Mouse (Mus musculus): ENCODE results near the gene Ceacam16. TPM values are rescaled to one million over a fixed set of nuclear protein-coding genes. Genes with fewer than 3 reads are reported as not detected.

Gene Ceacam16
- total RNA-seq, 2 experiments from 2014 or later = 0.20 TPM; not detected in 1

- DNase-seq (ENCODE audit: low spot score in 2 of 2) = no peak
These were observed 16.5 kb downstream of the Ceacam16 start for GRCm38 (mm10) chr7:19844521-19845171.

GRCm38 (mm10) chr7:19843561-19843960 lies 17.5 kb downstream of the Ceacam16 start:
- DNase-seq (ENCODE audit: low spot score in 2 of 2) = peak; percentile 44 to 50

- no peak for DNase-seq (ENCODE audit: low spot score in 2 of 2)
These were observed 18.1 kb downstream of the Ceacam16 start for GRCm38 (mm10) chr7:19842885-19843504.

- no peak for DNase-seq (ENCODE audit: low spot score in 2 of 2)
These were observed 19.2 kb downstream of the Ceacam16 start for GRCm38 (mm10) chr7:19841686-19842413.

- no peak for DNase-seq (ENCODE audit: low spot score in 2 of 2)
These were observed 20.2 kb downstream of the Ceacam16 start for GRCm38 (mm10) chr7:19840936-19841335.

- DNase-seq (ENCODE audit: low spot score in 2 of 2) = no peak
These were observed 20.7 kb downstream of the Ceacam16 start for GRCm38 (mm10) chr7:19840371-19840770.

GRCm38 (mm10) chr7:19836843-19837242 lies 24.3 kb downstream of the Ceacam16 start:
- DNase-seq (ENCODE audit: low spot score in 2 of 2) = no peak

GRCm38 (mm10) chr7:19834055-19834454 lies 27.0 kb downstream of the Ceacam16 start:
- no peak for DNase-seq (ENCODE audit: low spot score in 2 of 2)

- no peak for DNase-seq (ENCODE audit: low spot score in 2 of 2)
These were observed 29.3 kb downstream of the Ceacam16 start for GRCm38 (mm10) chr7:19831837-19832236.

- peak; percentile 79 to 89 for DNase-seq (ENCODE audit: low spot score in 2 of 2)
These were observed 30.4 kb downstream of the Ceacam16 start for GRCm38 (mm10) chr7:19830682-19831156.

- no peak for DNase-seq (ENCODE audit: low spot score in 2 of 2)
These were observed 31.4 kb downstream of the Ceacam16 start for GRCm38 (mm10) chr7:19829694-19830093.

- no peak for DNase-seq (ENCODE audit: low spot score in 2 of 2)
These were observed 34.3 kb downstream of the Ceacam16 start for GRCm38 (mm10) chr7:19826756-19827155.

- DNase-seq (ENCODE audit: low spot score in 2 of 2) = peak; percentile 86 to 87
These were observed 36.7 kb downstream of the Ceacam16 start for GRCm38 (mm10) chr7:19824182-19824973.

GRCm38 (mm10) chr7:19823256-19824181 lies 37.6 kb downstream of the Ceacam16 start:
- DNase-seq (ENCODE audit: low spot score in 2 of 2) = no peak

- DNase-seq (ENCODE audit: low spot score in 2 of 2) = peak in 1 of 2 experiments; percentile 51
These were observed 38.5 kb downstream of the Ceacam16 start, which contains the start of gene Bcl3 for GRCm38 (mm10) chr7:19822604-19823058. Gene Bcl3 (minus strand): TSS chr7:19822770.

GRCm38 (mm10) chr7:19822193-19822592 lies 38.9 kb downstream of the Ceacam16 start:
- no peak for DNase-seq (ENCODE audit: low spot score in 2 of 2)

- no peak for DNase-seq (ENCODE audit: low spot score in 2 of 2)
These were observed 39.5 kb downstream of the Ceacam16 start for GRCm38 (mm10) chr7:19821633-19822032.

- no peak for DNase-seq (ENCODE audit: low spot score in 2 of 2)
These were observed 40.6 kb downstream of the Ceacam16 start for GRCm38 (mm10) chr7:19820347-19821048.

- no peak for DNase-seq (ENCODE audit: low spot score in 2 of 2)
These were observed 42.2 kb downstream of the Ceacam16 start for GRCm38 (mm10) chr7:19818875-19819274.

Measured in adrenal gland, postnatal 4 days (tissue).